Mouse (Mus musculus) embryonic stem cell, embryonic (primary cell): ENCODE results near the gene Kif1c.

ENCODE experiments used
- CTCF ChIA-PET, 4 experiments: fragments of 300-600 bp in 2 of 4; fragments of 350-600 bp in 2 of 4; sonication (Branson Sonifier 250); formaldehyde crosslinking; loops; one replicate each; lab custom pipeline; 2022; ENCODE audit warnings: inconsistent platforms in 2 of 4; lab: Charles Lee
- POLR2A ChIA-PET, 4 experiments: fragments of 300-600 bp in 2 of 4; fragments of 350-600 bp in 2 of 4; sonication (Branson Sonifier 250); formaldehyde crosslinking; loops; one replicate each; lab custom pipeline; 2022; ENCODE audit warnings: antibody characterized with exemption in 4 of 4, inconsistent platforms in 1 of 4; lab: Charles Lee

Kif1c gene

GRCm38 (mm10) chr11:70731178-70731577 is 30.8 kb downstream of the Kif1c start:
- ChIA-PET POLR2A (interaction anchor here in 2 of 4 experiments (1.1 kb wide), 2 partner anchors 14 to 206 kb away, joined by 3 read pairs; partner anchors contain the start of gene Psmb6 (in 1 of the 2)), CTCF (interaction anchor here in 1 of 4 experiments (0.5 kb wide), 1 partner anchor 97 kb away, joined by 9 read pairs; no protein-coding TSS in a partner anchor)

GRCm38 (mm10) chr11:70733256-70733655 is 32.9 kb downstream of the Kif1c start:
- ChIA-PET CTCF (interaction anchor here in 2 of 4 experiments (0.7 to 1.0 kb wide), 2 partner anchors 22 to 419 kb away, joined by 3 read pairs; no protein-coding TSS in a partner anchor), POLR2A (interaction anchor here in 2 of 4 experiments (0.7 to 1.5 kb wide), 9 partner anchors 9 to 281 kb away, joined by 3 to 8 read pairs (median 4); partner anchors contain the start of genes Rnf167 (in 2 of the 2), Inca1 (in 1 of the 2), Slc25a11 (in 1 of the 2) and Spag7 (in 1 of the 2))

DNA sequence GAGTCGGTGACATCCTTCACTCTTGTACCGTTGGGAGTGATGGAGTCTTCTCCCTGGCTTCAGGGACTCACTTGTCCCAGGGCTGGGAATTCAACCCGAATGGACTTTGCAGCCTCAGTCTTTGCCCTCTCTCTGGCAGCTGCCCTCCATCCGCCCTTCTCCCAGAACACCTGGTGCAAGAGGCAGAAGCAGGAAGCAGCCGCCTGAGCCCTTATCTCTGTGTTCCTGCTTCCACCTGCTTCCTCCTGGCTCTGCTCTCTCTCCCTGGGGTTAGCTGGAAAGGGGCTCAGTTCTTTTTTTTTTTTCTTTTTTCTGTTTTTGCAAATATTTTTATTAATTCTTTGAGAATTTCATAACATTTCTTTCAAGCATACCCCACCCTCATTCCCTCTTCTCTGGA is 37.4 kb downstream of the Kif1c start:
- POLR2A ChIA-PET, result interaction anchor here in 3 of 4 experiments (0.6 to 0.9 kb wide), 3 partner anchors 10 to 543 kb away, joined by 3 to 5 read pairs (median 3); no protein-coding TSS in a partner anchor
- CTCF ChIA-PET, result interaction anchor here in 2 of 4 experiments (0.5 to 0.7 kb wide), 3 partner anchors 36 to 368 kb away, joined by 3 read pairs; no protein-coding TSS in a partner anchor

GRCm38 (mm10) chr11:70741603-70742002 is 41.3 kb downstream of the Kif1c start:
- CTCF ChIA-PET, result interaction anchor here in 2 of 4 experiments (1.2 to 1.9 kb wide), 2 partner anchors 14 to 119 kb away, joined by 3 to 5 read pairs; no protein-coding TSS in a partner anchor
- POLR2A ChIA-PET, result interaction anchor here in 1 of 4 experiments (0.8 kb wide), 1 partner anchor 73 kb away, joined by 3 read pairs; no protein-coding TSS in a partner anchor

GRCm38 (mm10) chr11:70742117-70742516 is 41.8 kb downstream of the Kif1c start:
- POLR2A ChIA-PET, result interaction anchor here in 1 of 4 experiments (0.8 to 2.1 kb wide), 3 partner anchors 8 to 127 kb away, joined by 3 to 6 read pairs (median 4); partner anchors contain the start of gene 4930544D05Rik
- CTCF ChIA-PET, result interaction anchor here in 2 of 4 experiments (1.2 to 1.9 kb wide), 2 partner anchors 13 to 119 kb away, joined by 3 to 5 read pairs; no protein-coding TSS in a partner anchor

- CTCF ChIA-PET, result interaction anchor here in 2 of 4 experiments (1.2 to 2.0 kb wide), 3 partner anchors 13 to 120 kb away, joined by 3 to 6 read pairs (median 5); no protein-coding TSS in a partner anchor
Observed at GRCm38 (mm10) chr11:70742581-70743459, 42.5 kb downstream of the Kif1c start.

GRCm38 (mm10) chr11:70745636-70746035 is 45.3 kb downstream of the Kif1c start:
- CTCF ChIA-PET, result interaction anchor here in 3 of 4 experiments (0.6 to 1.4 kb wide), 5 partner anchors 9 to 1482 kb away, joined by 4 to 5 read pairs (median 4); no protein-coding TSS in a partner anchor
- POLR2A ChIA-PET, result interaction anchor here in 1 of 4 experiments (0.6 to 0.7 kb wide), 2 partner anchors 21 to 513 kb away, joined by 9 to 13 read pairs; no protein-coding TSS in a partner anchor

More at GRCm38 (mm10) chr11:70742581-70743459, 42.5 kb downstream of the Kif1c start:
- POLR2A ChIA-PET, result interaction anchor here in 1 of 4 experiments (0.9 to 2.1 kb wide), 7 partner anchors 9 to 128 kb away, joined by 3 to 6 read pairs (median 3); partner anchors contain the start of gene 4930544D05Rik

DNA sequence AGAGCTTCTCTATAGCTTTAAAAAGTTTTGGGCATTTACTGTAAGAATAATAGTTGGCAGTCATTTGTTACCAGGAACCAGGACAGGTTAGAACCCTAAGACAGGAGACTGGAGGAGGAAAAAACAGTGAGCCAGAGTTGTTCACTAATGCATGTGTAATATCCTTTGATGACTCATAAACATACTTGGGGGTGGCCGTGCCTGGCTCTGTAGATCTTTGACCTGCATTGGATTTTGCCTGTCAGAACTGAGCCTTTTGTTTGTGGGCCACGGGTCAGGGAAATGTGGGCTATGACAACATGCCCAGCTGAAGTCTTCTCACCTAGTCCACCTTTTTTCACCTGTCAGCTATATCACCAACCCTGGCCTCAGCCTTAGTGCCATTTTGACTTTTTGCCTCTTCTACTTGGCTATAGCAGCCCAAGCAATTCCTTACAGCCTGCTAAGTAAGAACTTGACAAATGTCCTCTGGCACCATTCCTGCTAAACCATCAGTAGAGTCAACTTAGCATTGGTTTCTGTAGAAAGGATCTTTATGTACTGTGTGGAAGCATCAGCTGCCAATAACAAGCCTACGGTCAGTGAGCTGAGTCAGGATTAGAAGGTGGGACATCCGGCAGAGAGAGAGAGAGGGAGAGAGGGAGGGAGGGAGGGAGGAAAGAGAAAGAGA is 47.7 kb downstream of the Kif1c start:
- CTCF ChIA-PET, result interaction anchor here in 2 of 4 experiments (0.6 to 0.9 kb wide), 2 partner anchors 30 to 67 kb away, joined by 3 read pairs; no protein-coding TSS in a partner anchor
- POLR2A ChIA-PET, result interaction anchor here in 1 of 4 experiments (1.0 to 1.4 kb wide), 2 partner anchors 10 to 79 kb away, joined by 3 to 4 read pairs; partner anchors contain the start of gene Spag7

DNA sequence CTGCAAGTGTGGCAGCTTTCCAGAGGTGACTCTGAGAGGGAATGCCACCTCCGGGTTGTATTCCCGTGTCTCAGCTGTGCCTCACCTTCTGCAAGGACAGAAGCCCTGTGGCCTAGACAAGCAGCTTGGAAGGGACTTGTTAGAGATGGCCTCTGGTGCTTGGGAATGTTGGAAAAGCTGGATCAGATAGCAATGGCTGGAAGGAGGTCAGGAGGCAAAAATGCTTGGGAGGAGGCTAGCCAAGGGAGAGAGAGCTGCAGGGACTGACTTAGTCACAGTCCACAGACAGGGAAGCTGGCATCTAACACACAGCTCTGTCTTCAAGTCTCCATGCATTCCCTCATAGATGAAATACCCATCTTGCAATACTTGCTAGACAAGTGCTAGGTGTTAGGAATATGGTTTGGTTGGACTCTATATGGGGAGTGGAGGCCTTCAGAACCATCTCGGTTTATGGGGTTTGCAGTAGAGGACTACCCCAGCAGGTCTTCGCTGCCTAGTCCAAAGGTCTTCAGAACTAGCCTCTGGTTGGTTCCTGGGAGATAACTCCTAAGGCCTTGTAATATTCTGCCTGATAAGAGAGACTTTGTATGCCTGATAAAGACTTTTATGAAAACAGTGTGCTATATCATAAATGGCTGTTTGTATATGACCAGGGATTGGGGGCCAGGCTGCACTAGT is 52.1 kb downstream of the Kif1c start:
- ChIA-PET CTCF (interaction anchor here in 2 of 4 experiments (0.8 to 3.8 kb wide), 3 partner anchors 25 to 123 kb away, joined by 3 to 25 read pairs (median 5); no protein-coding TSS in a partner anchor), POLR2A (interaction anchor here in 1 of 4 experiments (0.5 kb wide), 1 partner anchor 227 kb away, joined by 3 read pairs; the partner anchor contains the start of gene Psmb6)

GRCm38 (mm10) chr11:70753146-70753545 is 52.8 kb downstream of the Kif1c start:
- CTCF ChIA-PET, result interaction anchor here in 1 of 4 experiments (3.8 kb wide), 1 partner anchor 25 kb away, joined by 25 read pairs; no protein-coding TSS in a partner anchor
- POLR2A ChIA-PET, result no interaction called here

- CTCF ChIA-PET, result interaction anchor here in 3 of 4 experiments (0.7 to 3.8 kb wide), 20 partner anchors 9 to 250 kb away, joined by 3 to 25 read pairs (median 3); partner anchors contain the start of genes 4930544D05Rik (in 1 of the 3), Tm4sf5 (in 1 of the 3) and Zfp3 (in 1 of the 3)
Observed at GRCm38 (mm10) chr11:70754476-70754875, 54.1 kb downstream of the Kif1c start.

DNA sequence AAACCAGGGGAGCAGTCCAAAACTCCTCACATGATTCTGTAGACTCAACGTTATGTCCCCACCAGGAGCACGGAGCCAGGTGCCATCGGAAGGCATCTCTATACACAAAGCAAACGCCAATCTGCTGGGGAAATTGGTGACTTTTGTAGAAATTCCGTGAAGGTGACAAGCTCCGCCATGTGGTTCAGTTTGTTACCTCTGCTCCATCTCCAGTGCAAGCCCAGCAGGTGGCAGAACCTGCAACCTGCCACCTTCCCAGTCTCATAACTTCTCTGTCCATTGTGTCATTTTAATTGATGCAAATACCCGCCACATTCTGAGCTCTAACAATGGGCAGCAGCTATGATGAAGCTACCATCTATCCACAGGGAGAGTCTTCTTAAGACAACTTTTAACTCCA is 54.6 kb downstream of the Kif1c start:
- POLR2A ChIA-PET, result interaction anchor here in 3 of 4 experiments (0.8 to 1.9 kb wide), 10 partner anchors 11 to 139 kb away, joined by 3 to 6 read pairs (median 3); partner anchors contain the start of genes 4930544D05Rik (in 1 of the 3), Camta2 (in 1 of the 3), Rnf167 (in 1 of the 3) and Spag7 (in 1 of the 3)
- CTCF ChIA-PET, result interaction anchor here (0.6 to 3.8 kb wide), 26 partner anchors 9 to 342 kb away, joined by 3 to 25 read pairs (median 3); partner anchors contain the start of genes 4930544D05Rik (in 1 of the 4), Arrb2 (in 1 of the 4), Gp1ba (in 1 of the 4) and Tm4sf5 (in 1 of the 4)

More at GRCm38 (mm10) chr11:70754476-70754875, 54.1 kb downstream of the Kif1c start:
- POLR2A ChIA-PET, result interaction anchor here in 3 of 4 experiments (0.8 to 1.9 kb wide), 8 partner anchors 10 to 139 kb away, joined by 3 to 6 read pairs (median 4); partner anchors contain the start of genes 4930544D05Rik (in 1 of the 3), Camta2 (in 1 of the 3), Rnf167 (in 1 of the 3) and Spag7 (in 1 of the 3)

GRCm38 (mm10) chr11:70755645-70756044 is 55.3 kb downstream of the Kif1c start:
- CTCF ChIA-PET, result interaction anchor here in 3 of 4 experiments (0.6 to 3.8 kb wide), 24 partner anchors 9 to 343 kb away, joined by 3 to 25 read pairs (median 3); partner anchors contain the start of genes 4930544D05Rik (in 1 of the 3), Arrb2 (in 1 of the 3), Gp1ba (in 1 of the 3) and Zfp3 (in 1 of the 3)
- POLR2A ChIA-PET, result interaction anchor here in 3 of 4 experiments (0.7 to 1.9 kb wide), 9 partner anchors 12 to 434 kb away, joined by 3 to 6 read pairs (median 4); partner anchors contain the start of genes Camta2 (in 1 of the 3) and Spag7 (in 1 of the 3)

DNA sequence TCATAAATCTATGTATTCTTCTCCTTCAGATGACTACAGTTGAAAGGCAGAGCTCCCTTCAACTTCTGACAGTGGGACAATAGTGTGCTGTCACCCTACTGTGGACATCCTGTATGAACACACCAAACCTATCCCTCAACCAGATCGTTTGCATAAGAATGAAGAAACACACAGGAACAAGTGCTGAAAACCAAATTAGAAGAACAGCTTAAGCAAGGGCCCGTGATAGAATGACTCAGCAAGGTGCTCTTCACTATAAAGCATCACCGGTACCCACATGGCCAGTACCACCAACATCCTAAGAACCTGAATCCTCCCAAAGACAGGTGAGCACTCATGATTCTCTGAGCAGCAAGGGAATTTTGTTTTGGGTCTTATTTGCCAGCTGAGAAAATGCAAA is 60.1 kb downstream of the Kif1c start:
- POLR2A ChIA-PET, result interaction anchor here in 1 of 4 experiments (0.6 kb wide), 1 partner anchor 83 kb away, joined by 5 read pairs; no protein-coding TSS in a partner anchor
- CTCF ChIA-PET, result interaction anchor here in 1 of 4 experiments (1.3 kb wide), 1 partner anchor 17 kb away, joined by 3 read pairs; no protein-coding TSS in a partner anchor

GRCm38 (mm10) chr11:70762641-70763040 is 62.3 kb downstream of the Kif1c start:
- ChIA-PET CTCF (interaction anchor here in 1 of 4 experiments (0.5 kb wide), 1 partner anchor 480 kb away, joined by 5 read pairs; no protein-coding TSS in a partner anchor), POLR2A (interaction anchor here in 1 of 4 experiments (0.7 kb wide), 1 partner anchor 118 kb away, joined by 3 read pairs; no protein-coding TSS in a partner anchor)
